Comparison of ENCODE assay signal across 12 mouse cellular contexts in the genomic region with DNA sequence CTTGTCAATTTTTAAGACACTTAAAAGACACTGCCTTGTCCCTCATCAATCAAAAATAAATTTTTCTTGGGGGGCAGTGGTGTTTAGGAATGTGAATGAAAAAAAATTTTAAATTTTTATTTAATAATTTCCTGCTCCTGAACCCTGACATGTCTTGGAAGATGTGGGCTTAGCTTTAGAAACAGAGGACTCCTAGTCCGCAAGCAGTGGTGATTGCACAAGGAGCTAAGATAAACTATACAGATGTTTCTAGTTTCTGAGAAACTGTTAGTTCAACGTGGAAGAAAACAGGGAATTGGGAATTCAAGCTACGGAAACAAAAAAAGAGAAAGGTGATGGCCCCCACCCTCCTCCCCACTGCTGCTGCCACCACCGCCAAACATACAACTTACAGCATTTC. TPM values are rescaled to one million over a fixed set of nuclear protein-coding genes. Genes with fewer than 3 reads are reported as not detected.
A peak's percentile ranks its signal among the peaks of the same experiment; 100 is the strongest.
DNase-seq lines count a peak whose midpoint lies in the region; ATAC-seq lines count a peak whose summit lies in the region.
"Had no signal": no experiment of that assay in that cellular context is flagged by ENCODE, and none has a peak within 500 bp of the region (broad histone marks: within the 10 kb centered on the region; RNA-seq: fewer than 3 reads in every experiment).

No protein-coding gene starts in this region.

- peak overlapping the region; percentile 84 for H3K27ac ChIP-seq in kidney, embryonic 15.5 days
- peak overlapping the region; percentile 85 for H3K27ac ChIP-seq in embryonic facial prominence, embryonic 10.5 days (replicated peaks)
- peak overlapping the region; percentile 80 for H3K27ac ChIP-seq in embryonic facial prominence, embryonic 14.5 days (replicated peaks; ENCODE audit: low read depth, low read length)
- H3K27ac ChIP-seq in limb, embryonic 15.5 days = peak overlapping the region; percentile 87

- H3K4me2 ChIP-seq in kidney, embryonic 15.5 days = peak overlapping the region; percentile 28; the same call in 1 of the 2 replicates
- H3K4me2 ChIP-seq in embryonic facial prominence, embryonic 14.5 days (ENCODE audit: low read depth, low read length) = 0 out of 2 replicates have a peak overlapping the region, but pooled peaks have one; percentile 33
- no peak overlapping the region for H3K4me2 ChIP-seq in limb, embryonic 15.5 days
- H3K4me2 ChIP-seq: liver, embryonic 11.5 days had no signal

- peaks cover 35% of the 10 kb centered on the region for H3K4me1 ChIP-seq in kidney, embryonic 15.5 days
- peaks cover 54% of the 10 kb centered on the region for H3K4me1 ChIP-seq in embryonic facial prominence, embryonic 10.5 days
- H3K4me1 ChIP-seq in embryonic facial prominence, embryonic 14.5 days (ENCODE audit: control insufficient read depth, insufficient read depth, low read length) = peaks cover 24% of the 10 kb centered on the region
- peaks cover 21% of the 10 kb centered on the region for H3K4me1 ChIP-seq in limb, embryonic 15.5 days

- no peaks in the 10 kb centered on the region for H3K9me3 ChIP-seq in kidney, embryonic 15.5 days (replicated peaks)
- H3K9me3 ChIP-seq in embryonic facial prominence, embryonic 10.5 days = no peaks in the 10 kb centered on the region
- H3K9me3 ChIP-seq in embryonic facial prominence, embryonic 14.5 days (ENCODE audit: control insufficient read depth, low read length) = no peaks in the 10 kb centered on the region
- H3K9me3 ChIP-seq in limb, embryonic 15.5 days = no peaks in the 10 kb centered on the region
- H3K9me3 ChIP-seq: megakaryocyte, embryonic 14.5 days had no signal

- 65% methylated on average over 4 of the region's 4 CpGs for WGBS in kidney, embryonic 15.5 days
- 47% methylated on average over 4 of the region's 4 CpGs for WGBS in embryonic facial prominence, embryonic 10.5 days
- WGBS in embryonic facial prominence, embryonic 14.5 days = 38% methylated on average over 4 of the region's 4 CpGs
- WGBS in limb, embryonic 15.5 days = 51% methylated on average over 4 of the region's 4 CpGs

- no peaks in the 10 kb centered on the region for H3K27me3 ChIP-seq in kidney, embryonic 15.5 days
- no peaks in the 10 kb centered on the region for H3K27me3 ChIP-seq in embryonic facial prominence, embryonic 10.5 days (replicated peaks; ENCODE audit: low read depth, poor library complexity, severe bottlenecking)
- no peaks in the 10 kb centered on the region for H3K27me3 ChIP-seq in embryonic facial prominence, embryonic 14.5 days (replicated peaks; ENCODE audit: control insufficient read depth, insufficient read depth, low read length)
- H3K27me3 ChIP-seq in limb, embryonic 15.5 days = no peaks in the 10 kb centered on the region
- H3K27me3 ChIP-seq: megakaryocyte, embryonic 14.5 days had no signal

- ATAC-seq in kidney, embryonic 15.5 days (replicated peaks; ENCODE audit: low FRiP score) = no peak
- no peak for ATAC-seq in embryonic facial prominence, embryonic 14.5 days (ENCODE audit: low read depth)
- no peak for ATAC-seq in limb, embryonic 15.5 days (ENCODE audit: insufficient number of reproducible peaks, low FRiP score, low TSS enrichment, low read depth)
- ATAC-seq: inflammation-experienced regulatory T-cells, adult 6 months had no signal

- no peak overlapping the region for H3K9ac ChIP-seq in kidney, embryonic 15.5 days
- no peak overlapping the region for H3K9ac ChIP-seq in embryonic facial prominence, embryonic 14.5 days (ENCODE audit: low read depth, low read length)
- no peak overlapping the region for H3K9ac ChIP-seq in limb, embryonic 15.5 days

- no peak for DNase-seq in kidney, postnatal 10 days
- no peak for DNase-seq in embryonic facial prominence, embryonic 10.5 days (ENCODE audit: low spot score)
- no peak for DNase-seq in embryonic facial prominence, embryonic 14.5 days (ENCODE audit: low spot score)
- no peak for DNase-seq in spleen, postnatal 36 days (ENCODE audit: low spot score in 2 of 2)
- DNase-seq in adrenal gland, postnatal 14 days = no peak
- DNase-seq: cerebellum, adult 8-10 months; right cerebral cortex, postnatal 25 days had no signal

- H3K4me3 ChIP-seq in kidney, embryonic 15.5 days (replicated peaks) = no peak overlapping the region
- H3K4me3 ChIP-seq in embryonic facial prominence, embryonic 10.5 days = no peak overlapping the region
- no peak overlapping the region for H3K4me3 ChIP-seq in embryonic facial prominence, embryonic 14.5 days (ENCODE audit: low read depth, low read length)
- H3K4me3 ChIP-seq in limb, embryonic 15.5 days = no peak overlapping the region
- H3K4me3 ChIP-seq: megakaryocyte, embryonic 14.5 days had no signal

- H3K36me3 ChIP-seq in kidney, embryonic 15.5 days = no peaks in the 10 kb centered on the region
- H3K36me3 ChIP-seq in embryonic facial prominence, embryonic 10.5 days (replicated peaks) = no peaks in the 10 kb centered on the region; the same call in 1 of the 2 replicates
- H3K36me3 ChIP-seq in embryonic facial prominence, embryonic 14.5 days (ENCODE audit: control insufficient read depth, insufficient read depth, low read length) = no peaks in the 10 kb centered on the region
- 0 out of 2 replicates have a peak, but pooled peaks cover 3% of the 10 kb centered on the region for H3K36me3 ChIP-seq in limb, embryonic 15.5 days

RNA-seq across cellular contexts. Expression of gene Tubd1, which starts 27.1 kb away (rescaled TPM):
- 10.3 and 10.5 TPM in 2 replicates for polyA plus RNA-seq in kidney, embryonic 15.5 days (2015; fragmentation: Nextera tagmentation; extraction: Ambion mirVana)
- 13.2 and 14.8 TPM in 2 replicates for polyA plus RNA-seq in embryonic facial prominence, embryonic 10.5 days (2016; fragmentation: Nextera tagmentation; extraction: Ambion mirVana)
- polyA plus RNA-seq in embryonic facial prominence, embryonic 14.5 days (2014; fragmentation: Nextera tagmentation; extraction: Ambion mirVana) = 10.8 and 12.7 TPM in 2 replicates
- polyA plus RNA-seq in limb, embryonic 15.5 days (2015; fragmentation: Nextera tagmentation; extraction: Ambion mirVana) = 11.1 and 11.3 TPM in 2 replicates
- total RNA-seq in adrenal gland, postnatal 14 days (2021) = 9.1 and 9.8 TPM in 2 replicates

RNA-seq across cellular contexts. Expression of gene Rps6kb1, which starts 27.3 kb away (rescaled TPM):
- 60.9 and 70.7 TPM in 2 replicates for polyA plus RNA-seq in kidney, embryonic 15.5 days (2015; fragmentation: Nextera tagmentation; extraction: Ambion mirVana)
- polyA plus RNA-seq in embryonic facial prominence, embryonic 10.5 days (2016; fragmentation: Nextera tagmentation; extraction: Ambion mirVana) = 63.0 and 66.9 TPM in 2 replicates
- polyA plus RNA-seq in embryonic facial prominence, embryonic 14.5 days (2014; fragmentation: Nextera tagmentation; extraction: Ambion mirVana) = 60.5 and 66.1 TPM in 2 replicates
- 73.2 and 74.5 TPM in 2 replicates for polyA plus RNA-seq in limb, embryonic 15.5 days (2015; fragmentation: Nextera tagmentation; extraction: Ambion mirVana)
- total RNA-seq in adrenal gland, postnatal 14 days (2021) = 39.4 and 45.2 TPM in 2 replicates
